Mouse (Mus musculus) C2C12 (cell line): ENCODE results near the gene Gm17428. TPM values are rescaled to one million over a fixed set of nuclear protein-coding genes. Genes with fewer than 3 reads are reported as not detected.

Experiments used
- H3K27me3 ChIP-seq: one replicate; pipeline ENCODE4 v1.6.1; 2011; ENCODE audit not compliant: control insufficient read depth, insufficient read depth, insufficient read length
- H3K36me3 ChIP-seq: one replicate; pipeline ENCODE4 v1.6.1; 2011; ENCODE audit not compliant: control insufficient read depth, insufficient read depth
- H3K4me3 ChIP-seq: one replicate; pipeline ENCODE4 v1.5.1; 2011; ENCODE audit warnings: mild to moderate bottlenecking, control low read depth; ENCODE audit not compliant: poor library complexity, insufficient read depth, severe bottlenecking
- H3K79me2 ChIP-seq: one replicate; pipeline ENCODE4 v1.6.1; 2011; ENCODE audit not compliant: control insufficient read depth, insufficient read depth
- H3K79me3 ChIP-seq: one replicate; pipeline ENCODE4 v1.6.1; 2011; ENCODE audit warnings: low read depth, control low read depth
- H3ac ChIP-seq: one replicate; pipeline ENCODE3; 2011; ENCODE audit warnings: low read depth; ENCODE audit not compliant: control insufficient read depth, insufficient read length
- CEBPB ChIP-seq: IDR thresholded peaks from one replicate; pipeline ENCODE4 v1.6.1; 2011; ENCODE audit warnings: low read depth, mild to moderate bottlenecking, control low read depth, moderate library complexity
- CTCF ChIP-seq: IDR thresholded peaks from one replicate; pipeline ENCODE4 v1.5.1; 2011; ENCODE audit not compliant: control insufficient read depth, insufficient read depth, insufficient read length
- FOSL1 ChIP-seq: IDR thresholded peaks from one replicate; pipeline ENCODE4 v1.8.0; 2011; ENCODE audit warnings: mild to moderate bottlenecking, low read length; ENCODE audit not compliant: poor library complexity, insufficient read depth, severe bottlenecking
- MAX ChIP-seq: IDR thresholded peaks from one replicate; pipeline ENCODE4 v1.6.1; 2011; ENCODE audit warnings: mild to moderate bottlenecking, control low read depth
- MYOD1 ChIP-seq: IDR thresholded peaks from one replicate; pipeline ENCODE4 v1.6.1; 2011; ENCODE audit warnings: low read depth; ENCODE audit not compliant: control insufficient read depth, insufficient read length
- MYOG ChIP-seq: IDR thresholded peaks from one replicate; pipeline ENCODE4 v1.6.1; 2011; ENCODE audit not compliant: control insufficient read depth, insufficient read length; ENCODE audit errors: extremely low read depth
- USF1 ChIP-seq: IDR thresholded peaks from one replicate; pipeline ENCODE4 v1.6.1; 2011; ENCODE audit warnings: low read depth, mild to moderate bottlenecking, control low read depth, moderate library complexity
- polyA plus RNA-seq: library from polyadenylated mRNA; unstranded; fragments of >200 nt; fragmentation: generic; extraction: Trizol; gene quantifications from one replicate; pipeline ENCODE4 v1.2.1, GENCODE M21; 2012; ENCODE audit warnings: missing spikeins

Gene Gm17428
- polyA plus RNA-seq, 1 experiment = not detected

DNA sequence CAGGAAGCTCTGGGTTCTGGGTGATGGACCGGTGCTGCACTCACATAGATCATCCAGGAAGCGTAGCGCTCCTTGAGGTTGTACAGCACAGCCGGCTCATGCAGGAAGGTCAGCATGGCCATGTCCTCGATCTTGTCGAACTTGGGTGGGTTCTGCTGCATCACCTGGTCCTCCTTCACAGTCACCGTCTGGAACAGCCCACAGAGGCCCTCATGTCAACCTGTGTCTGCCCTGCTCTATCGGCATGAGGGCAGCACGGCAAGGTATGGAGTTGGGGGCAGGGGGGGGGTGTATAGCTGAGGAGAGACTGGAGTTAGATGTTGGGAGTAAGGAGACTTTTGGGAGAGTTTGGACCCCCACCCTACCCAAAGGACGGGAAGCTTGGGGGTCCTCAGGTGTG lies 15.5 kb downstream of the Gm17428 start:
- H3K36me3 ChIP-seq = no peaks in the 10 kb centered on the region
- no peaks in the 10 kb centered on the region for H3K79me3 ChIP-seq
- no peak for TF ChIP-seq CEBPB
- TF ChIP-seq FOSL1 = no peak
- no peak for TF ChIP-seq MYOD1
- no peak for TF ChIP-seq MAX
- no peak for TF ChIP-seq CTCF
- no peak for TF ChIP-seq USF1
- no peak for TF ChIP-seq MYOG
- no peaks in the 10 kb centered on the region for H3K79me2 ChIP-seq
- H3K27me3 ChIP-seq = peaks cover 20% of the 10 kb centered on the region
- no peak overlapping the region for H3K4me3 ChIP-seq
- H3ac ChIP-seq = no peak overlapping the region

DNA sequence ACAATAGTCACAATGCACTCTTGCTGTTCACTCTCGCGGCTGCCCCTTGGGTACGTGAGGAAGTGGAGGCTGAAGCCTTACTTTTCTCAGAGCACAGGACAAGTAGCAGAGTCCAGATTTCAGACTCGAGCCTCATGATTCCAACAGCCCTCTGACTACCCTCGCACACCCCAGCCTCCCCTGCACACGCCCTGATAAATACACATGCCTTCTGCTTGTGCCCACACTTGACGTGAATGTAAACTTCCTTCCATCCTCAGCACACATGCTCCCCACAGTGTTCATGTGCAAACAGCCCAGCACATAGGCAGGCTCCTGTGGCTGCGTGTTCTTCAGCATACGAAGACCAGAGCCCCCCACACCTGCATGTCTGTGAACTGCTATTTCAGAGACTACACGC lies 16.9 kb downstream of the Gm17428 start:
- no peaks in the 10 kb centered on the region for H3K36me3 ChIP-seq
- peaks cover 13% of the 10 kb centered on the region for H3K27me3 ChIP-seq
- TF ChIP-seq MAX (no peak), FOSL1 (no peak), CTCF (no peak), MYOD1 (no peak), CEBPB (no peak), MYOG (no peak), USF1 (no peak)
- no peaks in the 10 kb centered on the region for H3K79me3 ChIP-seq
- H3K79me2 ChIP-seq = no peaks in the 10 kb centered on the region
- H3ac ChIP-seq = no peak overlapping the region
- no peak overlapping the region for H3K4me3 ChIP-seq

DNA sequence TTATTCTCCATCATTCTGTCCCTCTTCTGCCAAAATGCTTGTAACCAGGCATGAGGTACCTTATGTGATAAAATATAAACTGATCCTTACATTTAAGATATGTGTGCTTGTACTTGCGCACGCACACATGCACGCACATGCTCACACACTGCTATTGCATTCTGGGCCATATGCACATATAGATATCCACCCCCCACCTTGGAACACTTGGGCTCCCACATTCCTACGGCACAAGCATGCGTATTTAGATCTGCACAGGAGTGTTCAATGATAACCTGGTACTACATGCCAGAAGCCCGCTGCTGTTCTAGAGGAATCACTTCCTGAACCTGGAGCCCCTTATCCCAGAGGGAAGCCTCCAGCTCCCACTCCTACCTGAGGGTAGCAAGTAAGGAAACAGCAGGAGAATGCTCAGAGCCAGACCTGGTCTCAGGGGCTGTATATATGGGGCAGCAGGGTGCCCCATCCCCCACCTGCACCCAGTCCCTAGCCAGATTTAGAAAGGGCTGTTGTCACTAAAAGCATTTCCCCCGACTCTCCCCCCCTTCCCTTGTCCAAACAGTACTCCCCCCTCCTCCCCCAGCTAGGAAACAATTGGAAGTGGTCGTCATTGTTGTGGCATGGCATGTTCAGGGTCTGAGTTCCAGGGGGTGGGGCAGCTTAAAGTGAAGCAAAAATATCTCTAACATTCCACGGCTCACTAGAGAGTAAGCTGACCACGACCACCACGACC lies 17.6 kb downstream of the Gm17428 start, which contains the start of gene Myh7:
TSS of gene Myh7 (minus strand) at position 491 of the 733 bp plus-strand sequence.
- Histone ChIP-seq H3ac (no peak within 1 kb of the TSS), H3K27me3 (peaks cover 13% of the 10 kb centered on the region), H3K4me3 (no peak within 1 kb of the TSS), H3K36me3 (no peaks in the 10 kb centered on the region), H3K79me3 (no peaks in the 10 kb centered on the region), H3K79me2 (no peaks in the 10 kb centered on the region)
- TF ChIP-seq MYOG (no peak), MAX (no peak), CTCF (no peak)

DNA sequence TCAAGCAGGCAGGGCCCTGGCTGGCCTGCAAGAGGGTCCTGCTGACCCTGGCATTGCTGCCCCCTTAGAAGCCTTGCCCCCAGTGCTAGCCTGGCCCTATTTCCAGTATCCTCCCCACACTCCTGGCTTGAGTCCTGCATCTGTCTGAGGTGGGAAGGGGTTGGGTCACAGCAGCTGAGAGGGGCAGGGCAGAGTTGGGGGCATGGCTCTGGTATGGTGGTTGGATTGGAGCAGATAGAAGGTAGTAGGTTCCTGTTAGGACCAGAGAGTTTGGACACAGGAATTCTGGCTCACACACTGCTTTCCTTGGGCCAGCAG lies 18.1 kb downstream of the Gm17428 start:
- H3K79me2 ChIP-seq = no peaks in the 10 kb centered on the region

DNA sequence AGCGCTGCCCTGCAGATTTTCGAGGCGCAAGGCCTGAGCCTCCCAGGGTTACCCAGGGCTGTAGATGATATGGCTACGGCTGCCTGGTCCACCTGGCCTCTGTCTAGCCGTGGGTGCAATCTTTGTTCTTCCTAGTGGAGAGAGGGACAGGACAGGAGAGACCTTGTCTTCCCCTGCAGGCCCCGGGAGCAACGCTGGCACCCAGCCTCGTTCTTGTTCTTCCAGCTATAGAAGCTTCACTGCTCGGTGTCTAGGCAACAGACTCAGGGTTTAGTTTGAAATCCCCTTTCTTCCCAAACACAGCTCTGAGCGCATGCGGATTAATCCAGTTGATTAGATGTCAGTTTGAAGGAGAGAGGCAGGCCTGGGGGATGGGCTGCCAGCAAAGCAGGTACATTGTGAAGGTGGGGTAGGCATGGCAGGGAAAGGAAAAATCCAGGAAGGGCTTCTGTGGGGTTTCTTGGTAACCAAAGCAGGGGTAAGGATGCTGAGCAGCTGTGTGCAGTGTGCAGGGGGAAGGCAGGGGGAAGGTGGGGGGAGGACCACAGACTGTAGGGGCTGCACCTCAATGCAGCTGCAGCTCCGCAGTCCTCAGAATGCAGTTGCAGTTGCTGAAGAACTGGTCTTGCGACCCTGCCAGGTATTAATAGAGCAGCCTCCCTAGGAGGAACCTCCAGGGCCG lies 18.9 kb downstream of the Gm17428 start:
- Histone ChIP-seq H3K27me3 (peaks cover 11% of the 10 kb centered on the region), H3K79me3 (no peaks in the 10 kb centered on the region), H3ac (no peak overlapping the region), H3K36me3 (no peaks in the 10 kb centered on the region), H3K4me3 (no peak overlapping the region), H3K79me2 (no peaks in the 10 kb centered on the region)
- TF ChIP-seq USF1 = no peak
- no peak for TF ChIP-seq MAX
- no peak for TF ChIP-seq MYOD1
- no peak for TF ChIP-seq MYOG
- TF ChIP-seq CTCF = no peak
- no peak for TF ChIP-seq CEBPB
- no peak for TF ChIP-seq FOSL1

More for the DNA sequence above, 18.1 kb downstream of the Gm17428 start:
- TF ChIP-seq MAX (no peak), MYOG (no peak), CEBPB (no peak), FOSL1 (no peak), MYOD1 (no peak), CTCF (no peak), USF1 (no peak)
- Histone ChIP-seq H3K79me3 (no peaks in the 10 kb centered on the region), H3K4me3 (no peak overlapping the region), H3ac (no peak overlapping the region), H3K36me3 (no peaks in the 10 kb centered on the region), H3K27me3 (peaks cover 13% of the 10 kb centered on the region)

DNA sequence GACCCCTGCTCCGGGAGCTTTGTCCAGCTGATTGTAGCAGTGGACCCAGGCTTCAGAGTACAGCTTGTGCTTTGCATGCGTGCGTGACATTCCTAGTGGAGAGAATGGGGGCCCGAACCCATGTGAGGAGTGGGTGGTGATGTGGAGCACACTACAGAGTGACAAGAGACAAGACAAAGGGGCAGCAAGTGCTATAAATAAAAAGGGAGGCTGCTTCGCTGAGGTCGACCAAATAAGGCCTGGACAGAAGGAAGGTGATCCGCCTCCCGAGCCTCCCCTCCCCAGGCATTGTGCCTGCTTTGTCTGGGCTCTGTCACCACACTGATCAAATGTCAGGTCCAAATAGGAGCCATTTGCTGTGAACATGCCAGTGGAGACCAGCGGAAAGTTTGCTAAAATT lies 20.1 kb downstream of the Gm17428 start:
- Histone ChIP-seq H3K4me3 (no peak overlapping the region), H3ac (no peak overlapping the region), H3K79me3 (no peaks in the 10 kb centered on the region), H3K27me3 (peaks cover 5% of the 10 kb centered on the region), H3K79me2 (no peaks in the 10 kb centered on the region), H3K36me3 (no peaks in the 10 kb centered on the region)
- TF ChIP-seq FOSL1 = no peak
- TF ChIP-seq MAX = no peak
- TF ChIP-seq MYOG = no peak
- TF ChIP-seq CTCF = no peak
- no peak for TF ChIP-seq USF1
- TF ChIP-seq CEBPB = no peak
- TF ChIP-seq MYOD1 = no peak
